ENCODE assay signal across 9 mouse cellular contexts in genomic region chr11:81940988-81941387, GRCm38 (mm10). TPM values are rescaled to one million over a fixed set of nuclear protein-coding genes. Genes with fewer than 3 reads are reported as not detected.
DNase-seq lines count a peak whose midpoint lies in the region; ATAC-seq and TF ChIP-seq lines count a peak whose summit lies in the region.
"Had no signal": no experiment of that assay in that cellular context is flagged by ENCODE, and none has a peak within 500 bp of the region (broad histone marks: within the 10 kb centered on the region; RNA-seq: fewer than 3 reads in every experiment).

No protein-coding gene starts in this region.

- no peaks in the 10 kb centered on the region for H3K4me1 ChIP-seq in hindbrain, embryonic 10.5 days (replicated peaks)
- H3K4me1 ChIP-seq in hindbrain, embryonic 16.5 days (ENCODE audit: control insufficient read depth, insufficient read depth, low read depth, low read length): no peaks in the 10 kb centered on the region
- H3K4me1 ChIP-seq in spleen, adult 2 months (ENCODE audit: control insufficient read depth, insufficient read depth, insufficient read length): no peaks in the 10 kb centered on the region
- H3K4me1 ChIP-seq in limb, embryonic 11.5 days (ENCODE audit: control insufficient read depth, insufficient read depth, low read length): no peaks in the 10 kb centered on the region
- H3K4me1 ChIP-seq in midbrain, embryonic 16.5 days (ENCODE audit: control insufficient read depth, insufficient read depth, low read length): no peaks in the 10 kb centered on the region
- H3K4me1 ChIP-seq: neural tube, embryonic 12.5 days had no signal

- H3K4me2 ChIP-seq in hindbrain, embryonic 16.5 days (ENCODE audit: low read length): no peak overlapping the region
- no peak overlapping the region for H3K4me2 ChIP-seq in limb, embryonic 11.5 days (ENCODE audit: low read depth, severe bottlenecking)
- no peak overlapping the region for H3K4me2 ChIP-seq in midbrain, embryonic 16.5 days (ENCODE audit: low read length)
- H3K4me2 ChIP-seq: neural tube, embryonic 12.5 days had no signal

- WGBS in hindbrain, embryonic 10.5 days: 13% methylated on average over 1 of the region's 1 CpGs
- WGBS in hindbrain, embryonic 16.5 days: 14% methylated on average over 1 of the region's 1 CpGs
- 21% methylated on average over 1 of the region's 1 CpGs for WGBS in spleen, adult 2 months
- 10% methylated on average over 1 of the region's 1 CpGs for WGBS in limb, embryonic 11.5 days
- 21% methylated on average over 1 of the region's 1 CpGs for WGBS in midbrain, embryonic 16.5 days

- H3K36me3 ChIP-seq in hindbrain, embryonic 10.5 days: no peaks in the 10 kb centered on the region
- H3K36me3 ChIP-seq in hindbrain, embryonic 16.5 days (ENCODE audit: control insufficient read depth, insufficient read depth, low read length): no peaks in the 10 kb centered on the region
- H3K36me3 ChIP-seq in spleen, adult 2 months (ENCODE audit: control insufficient read depth, insufficient read depth, low read length): no peaks in the 10 kb centered on the region
- no peaks in the 10 kb centered on the region for H3K36me3 ChIP-seq in limb, embryonic 11.5 days (ENCODE audit: control insufficient read depth, insufficient read depth, low read length)
- H3K36me3 ChIP-seq in midbrain, embryonic 16.5 days (ENCODE audit: control insufficient read depth, insufficient read depth, low read length): no peaks in the 10 kb centered on the region
- H3K36me3 ChIP-seq: neural tube, embryonic 12.5 days had no signal

- no peaks in the 10 kb centered on the region for H3K27me3 ChIP-seq in hindbrain, embryonic 10.5 days (ENCODE audit: insufficient read depth, poor library complexity, severe bottlenecking)
- H3K27me3 ChIP-seq in hindbrain, embryonic 16.5 days (replicated peaks; ENCODE audit: control insufficient read depth, insufficient read depth, low read length): no peaks in the 10 kb centered on the region
- H3K27me3 ChIP-seq in spleen, adult 2 months (ENCODE audit: control insufficient read depth, insufficient read depth, low read length): no peaks in the 10 kb centered on the region
- no peaks in the 10 kb centered on the region for H3K27me3 ChIP-seq in limb, embryonic 11.5 days (ENCODE audit: control insufficient read depth, insufficient read depth, low read length)
- H3K27me3 ChIP-seq in midbrain, embryonic 16.5 days (ENCODE audit: control insufficient read depth, insufficient read depth, low read depth, low read length): no peaks in the 10 kb centered on the region
- H3K27me3 ChIP-seq: neural tube, embryonic 12.5 days had no signal

- peak; percentile 32; the same call in 1 of the 2 replicates for TF ChIP-seq CTCF in spleen, adult 2 months (IDR thresholded peaks at IDR 0.05; ENCODE audit: extremely low read depth, insufficient read depth, insufficient read length, insufficient replicate concordance)

- H3K9ac ChIP-seq in hindbrain, embryonic 16.5 days (ENCODE audit: low read depth, low read length): no peak overlapping the region
- no peak overlapping the region for H3K9ac ChIP-seq in limb, embryonic 11.5 days (ENCODE audit: low read length)
- H3K9ac ChIP-seq in midbrain, embryonic 16.5 days (ENCODE audit: low read depth, low read length): no peak overlapping the region
- H3K9ac ChIP-seq: neural tube, embryonic 12.5 days had no signal

- peak; percentile 37 for DNase-seq in hindbrain, embryonic 10.5 days (ENCODE audit: low spot score)
- DNase-seq in spleen, adult 2 months (ENCODE audit: low read depth in 1 of 2, low spot score in 2 of 2): peak in 1 of 2 experiments; percentile 6
- DNase-seq in spleen, adult 12 weeks (ENCODE audit: low spot score): no peak
- peak; percentile 56 to 57 for DNase-seq in cerebellum, postnatal 10 days
- DNase-seq in limb, embryonic 11.5 days (ENCODE audit: low spot score): peak; percentile 23
- no peak for DNase-seq in spleen, postnatal 14 days (ENCODE audit: low spot score in 2 of 2)

- no peak overlapping the region for H3K4me3 ChIP-seq in hindbrain, embryonic 10.5 days
- H3K4me3 ChIP-seq in hindbrain, embryonic 16.5 days (ENCODE audit: low read length): no peak overlapping the region
- no peak overlapping the region for H3K4me3 ChIP-seq in spleen, adult 2 months (ENCODE audit: extremely low read depth, insufficient read depth, insufficient read length)
- no peak overlapping the region for H3K4me3 ChIP-seq in limb, embryonic 11.5 days (ENCODE audit: low read depth, low read length)
- no peak overlapping the region for H3K4me3 ChIP-seq in midbrain, embryonic 16.5 days (ENCODE audit: low read depth, low read length)
- H3K4me3 ChIP-seq: neural tube, embryonic 12.5 days had no signal

- no peak overlapping the region for H3K27ac ChIP-seq in hindbrain, embryonic 10.5 days
- no peak overlapping the region for H3K27ac ChIP-seq in hindbrain, embryonic 16.5 days (ENCODE audit: low read depth, low read length)
- H3K27ac ChIP-seq in spleen, adult 2 months (ENCODE audit: insufficient read depth, low read length): no peak overlapping the region
- no peak overlapping the region for H3K27ac ChIP-seq in limb, embryonic 11.5 days (replicated peaks; ENCODE audit: low read depth, low read length)
- H3K27ac ChIP-seq in midbrain, embryonic 16.5 days (ENCODE audit: low read length): no peak overlapping the region
- H3K27ac ChIP-seq: neural tube, embryonic 12.5 days had no signal

- no peaks in the 10 kb centered on the region for H3K9me3 ChIP-seq in hindbrain, embryonic 10.5 days
- no peaks in the 10 kb centered on the region; the same call in 1 of the 2 replicates for H3K9me3 ChIP-seq in hindbrain, embryonic 16.5 days (ENCODE audit: control insufficient read depth, low read length)
- no peaks in the 10 kb centered on the region for H3K9me3 ChIP-seq in limb, embryonic 11.5 days (ENCODE audit: control insufficient read depth, low read length)
- no peaks in the 10 kb centered on the region for H3K9me3 ChIP-seq in midbrain, embryonic 16.5 days (replicated peaks; ENCODE audit: control insufficient read depth, low read length, poor library complexity, severe bottlenecking)
- H3K9me3 ChIP-seq: neural tube, embryonic 12.5 days had no signal

- TF ChIP-seq POLR2A in spleen, adult 2 months (IDR thresholded peaks at IDR 0.05; ENCODE audit: low read depth, low read length): no peak

- ATAC-seq in hindbrain, embryonic 16.5 days: no peak
- no peak for ATAC-seq in limb, embryonic 11.5 days (ENCODE audit: insufficient number of reproducible peaks, low FRiP score, low TSS enrichment, low read depth)
- no peak for ATAC-seq in midbrain, embryonic 16.5 days

RNA-seq across cellular contexts. Expression of gene Asic2, which starts 27.3 kb away (rescaled TPM):
- 1.6 and 2.6 TPM in 2 replicates for polyA plus RNA-seq in hindbrain, embryonic 10.5 days (2016; fragmentation: Nextera tagmentation; extraction: Ambion mirVana)
- 17.6 and 17.8 TPM in 2 replicates for polyA plus RNA-seq in hindbrain, embryonic 16.5 days (2015; fragmentation: Nextera tagmentation; extraction: Ambion mirVana)
- 0.46 and 0.56 TPM in 2 replicates for polyA plus RNA-seq in spleen, adult 2 months (2012; rRNA removed)
- polyA plus RNA-seq in limb, embryonic 11.5 days (2014; fragmentation: Nextera tagmentation; extraction: Ambion mirVana): 0.27 and 0.41 TPM in 2 replicates
- 13.0 and 16.2 TPM in 2 replicates for polyA plus RNA-seq in midbrain, embryonic 16.5 days (2015; fragmentation: Nextera tagmentation; extraction: Ambion mirVana)

Comparison
In these comparisons a context has a peak if more than half of its experiments do, and no peak if none do; other contexts are left out.
1. DNase-seq: peak in hindbrain, embryonic 10.5 days (single experiment), cerebellum, postnatal 10 days (2 of 2) and limb, embryonic 11.5 days (single experiment); none in spleen, adult 12 weeks (single experiment) and spleen, postnatal 14 days (0 of 2).